Comparison of ENCODE assay signal across 8 mouse cellular contexts in genomic region chr7:70332064-70332850, GRCm38 (mm10). TPM values are rescaled to one million over a fixed set of nuclear protein-coding genes. Genes with fewer than 3 reads are reported as not detected.
DNase-seq lines count a peak whose midpoint lies in the region; ATAC-seq and TF ChIP-seq lines count a peak whose summit lies in the region.

No protein-coding gene starts in this region.

- no peak for ATAC-seq in forebrain, embryonic 14.5 days
- no peak for ATAC-seq in limb, embryonic 13.5 days (ENCODE audit: low FRiP score, low read depth)
- ATAC-seq in granulocyte monocyte progenitor cell, adult 5-6 weeks (replicated peaks; ENCODE audit: poor library complexity, severe bottlenecking), result no peak

- TF ChIP-seq POLR2A in small intestine, adult 2 months (IDR thresholded peaks at IDR 0.05; ENCODE audit: low read depth, low read length), result no peak

- peak; percentile 9 for DNase-seq in ovary, postnatal 14 days (ENCODE audit: low spot score)
- no peak for DNase-seq in ovary, postnatal 36 days (ENCODE audit: low spot score)
- peak; percentile 25 for DNase-seq in forebrain, embryonic 14.5 days (ENCODE audit: low spot score)
- no peak for DNase-seq in cerebellum, adult 11 months
- no peak for DNase-seq in thymus, postnatal 4 days

- H3K4me2 ChIP-seq in forebrain, embryonic 14.5 days (ENCODE audit: low read length), result peak overlapping the region; percentile 61
- H3K4me2 ChIP-seq in limb, embryonic 13.5 days (replicated peaks), result peak overlapping the region; percentile 81

- peak overlapping the region; percentile 87 for H3K27ac ChIP-seq in forebrain, embryonic 14.5 days (ENCODE audit: low read depth, low read length)
- no peak overlapping the region for H3K27ac ChIP-seq in limb, embryonic 13.5 days
- no peak overlapping the region for H3K27ac ChIP-seq in small intestine, adult 2 months (ENCODE audit: insufficient read depth, low read depth, low read length)

- 0 out of 2 replicates have a peak, but pooled peaks cover 7% of the 10 kb centered on the region for H3K4me1 ChIP-seq in forebrain, embryonic 14.5 days (ENCODE audit: control insufficient read depth, insufficient read depth, low read length)
- H3K4me1 ChIP-seq in limb, embryonic 13.5 days, result peaks cover 29% of the 10 kb centered on the region
- no peaks in the 10 kb centered on the region for H3K4me1 ChIP-seq in small intestine, adult 2 months (ENCODE audit: control insufficient read depth, insufficient read depth, insufficient read length, low read length)

- TF ChIP-seq CTCF in small intestine, adult 2 months (IDR thresholded peaks at IDR 0.05; ENCODE audit: extremely low read depth, insufficient read length, insufficient replicate concordance, low read depth, low read length), result no peak

- peak overlapping the region; percentile 28 for H3K4me3 ChIP-seq in forebrain, embryonic 14.5 days (ENCODE audit: low read depth, low read length)
- peak overlapping the region; percentile 46 for H3K4me3 ChIP-seq in limb, embryonic 13.5 days
- peak overlapping the region; percentile 25 for H3K4me3 ChIP-seq in small intestine, adult 2 months (ENCODE audit: low read depth, low read length)

- peaks cover 78% of the 10 kb centered on the region for H3K27me3 ChIP-seq in forebrain, embryonic 14.5 days (replicated peaks; ENCODE audit: control insufficient read depth, insufficient read depth, low read length)
- H3K27me3 ChIP-seq in limb, embryonic 13.5 days, result peaks cover 97% of the 10 kb centered on the region
- H3K27me3 ChIP-seq in small intestine, adult 2 months (ENCODE audit: control insufficient read depth, insufficient read depth, low read length), result peaks cover 56% of the 10 kb centered on the region

- H3K36me3 ChIP-seq in forebrain, embryonic 14.5 days (ENCODE audit: control insufficient read depth, insufficient read depth, low read length), result no peaks in the 10 kb centered on the region
- no peaks in the 10 kb centered on the region for H3K36me3 ChIP-seq in limb, embryonic 13.5 days
- no peaks in the 10 kb centered on the region for H3K36me3 ChIP-seq in small intestine, adult 2 months (ENCODE audit: control insufficient read depth, insufficient read depth, low read length)

- H3K9me3 ChIP-seq in forebrain, embryonic 14.5 days (replicated peaks; ENCODE audit: control insufficient read depth, low read length), result no peaks in the 10 kb centered on the region
- H3K9me3 ChIP-seq in limb, embryonic 13.5 days, result no peaks in the 10 kb centered on the region

- H3K9ac ChIP-seq in forebrain, embryonic 14.5 days (ENCODE audit: low read length), result peak overlapping the region; percentile 58
- peak overlapping the region; percentile 53; the same call in 1 of the 2 replicates for H3K9ac ChIP-seq in limb, embryonic 13.5 days

- 1% methylated on average over 26 of the region's 26 CpGs for WGBS in forebrain, embryonic 14.5 days
- 3% methylated on average over 26 of the region's 26 CpGs for WGBS in limb, embryonic 13.5 days
- 14% methylated on average over 26 of the region's 26 CpGs for WGBS in small intestine, adult 2 months

RNA-seq across cellular contexts. Expression of gene Nr2f2, which starts 34.3 kb away (rescaled TPM):
- polyA plus RNA-seq in forebrain, embryonic 14.5 days (2014; fragmentation: Nextera tagmentation; extraction: Ambion mirVana), result 73.7 and 82.5 TPM in 2 replicates
- polyA plus RNA-seq in limb, embryonic 13.5 days (2015; fragmentation: Nextera tagmentation; extraction: Ambion mirVana), result 62.3 and 65.9 TPM in 2 replicates
- polyA plus RNA-seq in small intestine, adult 2 months (2012; rRNA removed), result 21.9 and 35.0 TPM in 2 replicates
- total RNA-seq in granulocyte monocyte progenitor cell, adult 5-6 weeks (2014; fragmentation: Nextera tagmentation), result not detected in 2 replicates
- not detected in 2 replicates for total RNA-seq in granulocyte monocyte progenitor cell, adult 5-6 weeks (2017)

Comparison
In these comparisons a context has a peak if more than half of its experiments do, and no peak if none do; other contexts are left out.
1. DNase-seq: peak in ovary, postnatal 14 days (single experiment) and forebrain, embryonic 14.5 days (single experiment); none in ovary, postnatal 36 days (single experiment), cerebellum, adult 11 months (single experiment) and thymus, postnatal 4 days (single experiment).
2. Peak in every context shown above with its lines, with median percentiles within 50 percentile points of each other: H3K4me3 ChIP-seq.